Mouse (Mus musculus) hematopoietic stem cell, adult 5-6 weeks (primary cell): ENCODE results near the gene Rnf214. TPM values are rescaled to one million over a fixed set of nuclear protein-coding genes. Genes with fewer than 3 reads are reported as not detected.
A peak's percentile ranks its signal among the peaks of the same experiment; 100 is the strongest.

ENCODE experiments used
- ATAC-seq, 2 experiments: fragments of 125-278 bp in 1 of 2; replicated peaks in 1 of 2; 2 replicates each; pipeline ENCODE4 v1.8.0; 2016 to 2017; ENCODE audit warnings: inconsistent platforms in 2 of 2, mild to moderate bottlenecking in 2 of 2, moderate number of reproducible peaks in 2 of 2, low read depth in 1 of 2, moderate TSS enrichment in 1 of 2; ENCODE audit not compliant: low FRiP score in 2 of 2, poor library complexity in 2 of 2, severe bottlenecking in 2 of 2, insufficient read depth in 1 of 2, low TSS enrichment in 1 of 2
- total RNA-seq: library from RNA; stranded (forward); fragments of 172-1452, 232-1000 nt; gene quantifications from 2 replicates; pipeline ENCODE4 v1.2.3, GENCODE M21; 2017

Gene Rnf214
- total RNA-seq, 1 experiment from 2014 or later: 64.6 TPM

DNA sequence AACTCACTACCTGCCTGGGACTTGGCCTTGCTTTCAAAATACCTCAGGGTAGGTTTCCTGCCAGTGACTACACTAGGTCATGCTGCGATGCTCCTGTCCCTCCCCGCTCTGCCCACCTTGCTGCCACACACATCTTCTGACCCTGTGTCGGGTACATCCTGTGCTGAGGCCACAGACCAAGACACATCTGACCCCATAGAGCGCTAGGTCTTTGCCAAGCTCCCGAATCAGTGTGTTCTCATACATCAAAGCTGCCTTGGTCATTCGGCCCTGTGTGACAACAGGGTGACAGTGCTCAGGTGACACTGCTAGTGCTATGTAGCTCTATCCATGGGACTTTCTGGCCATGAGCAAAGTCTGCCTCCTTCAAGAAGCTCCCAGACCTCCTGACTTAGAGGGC, 33.1 kb upstream of the Rnf214 start:
- ATAC-seq: no peak

DNA sequence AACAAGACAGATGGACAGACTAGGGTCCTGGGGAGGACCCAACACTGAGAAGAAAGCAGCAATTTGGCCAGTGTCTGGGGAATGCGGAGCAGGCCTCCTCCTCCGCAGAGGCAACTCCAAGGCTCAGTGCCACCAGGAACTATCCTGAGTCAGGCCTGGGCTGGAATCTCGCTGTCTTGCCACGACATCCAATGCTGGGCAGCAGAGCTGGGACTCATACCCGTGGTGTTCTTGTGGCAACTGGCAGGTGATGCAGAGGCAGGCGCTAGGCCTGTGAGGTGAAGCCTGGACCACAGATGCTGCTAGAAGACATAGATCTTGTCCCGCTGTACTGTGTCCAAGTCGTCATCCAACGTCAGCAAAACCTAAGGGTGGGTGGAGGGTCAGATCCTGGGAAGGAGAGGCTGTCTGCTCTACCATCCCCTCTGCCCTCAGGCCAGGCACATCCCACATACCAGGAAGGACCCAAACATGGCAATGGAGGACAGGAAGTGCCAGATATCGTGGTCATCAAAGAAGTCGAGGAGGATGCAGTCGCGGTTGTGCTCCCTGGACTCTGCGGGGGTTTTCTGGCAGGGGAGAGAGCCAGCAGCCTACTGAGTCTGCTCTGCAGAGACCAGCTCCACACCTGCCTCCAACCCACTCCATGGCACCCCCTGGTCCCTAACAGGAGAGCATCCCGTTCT, 32.4 kb upstream of the Rnf214 start:
- ATAC-seq: no peak

DNA sequence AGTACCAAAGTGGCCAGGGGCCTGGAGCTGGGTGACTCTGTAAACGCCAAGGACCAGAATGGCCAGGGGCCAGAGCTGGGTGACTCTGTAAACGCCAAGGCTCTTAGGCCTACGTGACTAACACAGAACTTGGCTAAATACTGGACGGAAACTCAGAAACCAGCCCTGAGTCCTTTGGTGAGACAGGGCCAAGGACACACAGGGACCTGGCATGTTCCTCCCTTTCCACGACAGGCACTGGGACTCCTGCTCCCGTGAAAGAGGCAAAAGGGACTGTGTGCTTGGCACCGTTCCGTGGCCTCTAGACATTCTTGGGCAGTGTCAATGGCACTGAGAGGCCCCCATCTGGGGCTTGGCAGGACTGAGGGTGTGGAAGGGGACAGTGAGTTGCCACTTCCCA, 31.4 kb upstream of the Rnf214 start:
- ATAC-seq: no peak

DNA sequence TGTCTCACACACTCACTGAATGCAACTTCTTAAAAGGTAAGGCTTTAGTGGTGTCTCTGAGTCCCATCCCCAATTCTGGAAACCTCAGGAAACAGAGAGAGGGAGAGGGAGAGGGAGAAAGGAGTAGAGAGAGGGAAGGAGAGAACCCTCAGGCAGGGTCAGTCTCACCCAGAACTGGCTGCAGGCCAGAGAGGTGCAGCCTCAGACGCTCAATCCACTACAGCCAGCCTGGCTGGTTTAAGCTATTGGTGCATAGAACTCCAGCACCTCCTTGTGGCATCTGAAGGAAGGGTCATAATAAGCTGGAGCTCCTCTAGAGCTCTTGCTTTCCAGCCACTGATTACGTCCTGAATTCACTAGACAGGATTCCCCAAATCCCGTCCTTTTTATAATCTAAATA, 30.2 kb upstream of the Rnf214 start:
- peak; percentile 70 to 76; a peak in 3 of 4 replicates for ATAC-seq

DNA sequence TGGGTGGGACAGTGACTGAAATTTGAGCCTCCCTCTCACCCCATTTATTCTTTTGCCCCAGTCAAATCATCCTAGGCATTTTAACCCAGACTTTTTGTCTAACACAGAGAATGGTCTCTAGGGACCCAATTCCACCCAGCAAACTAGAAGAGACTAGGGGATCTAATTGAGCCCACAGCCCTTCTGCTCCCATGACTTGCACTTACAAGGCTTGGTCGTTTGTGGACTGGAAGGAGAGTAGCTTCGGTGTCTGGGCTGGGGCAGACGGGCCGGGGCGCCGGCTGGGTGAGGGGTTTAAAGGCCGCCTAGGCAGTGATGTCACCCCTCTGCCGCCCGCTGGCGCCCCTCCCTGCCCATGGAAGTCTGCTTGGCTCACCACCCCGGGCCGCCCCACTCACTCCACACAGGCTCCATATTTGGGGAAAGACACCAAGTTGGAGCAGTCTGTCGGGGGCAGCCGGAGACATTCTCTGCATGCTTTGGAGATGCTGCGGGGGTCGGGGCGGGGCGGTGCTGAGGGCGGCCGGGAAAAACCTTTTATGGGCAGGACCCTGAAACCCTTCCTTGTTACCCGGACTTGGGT, 29.0 kb upstream of the Rnf214 start, which contains the start of gene Tagln:
Tagln (minus strand) TSS at position 431 of the 583 bp plus-strand sequence.
- ATAC-seq: no peak

DNA sequence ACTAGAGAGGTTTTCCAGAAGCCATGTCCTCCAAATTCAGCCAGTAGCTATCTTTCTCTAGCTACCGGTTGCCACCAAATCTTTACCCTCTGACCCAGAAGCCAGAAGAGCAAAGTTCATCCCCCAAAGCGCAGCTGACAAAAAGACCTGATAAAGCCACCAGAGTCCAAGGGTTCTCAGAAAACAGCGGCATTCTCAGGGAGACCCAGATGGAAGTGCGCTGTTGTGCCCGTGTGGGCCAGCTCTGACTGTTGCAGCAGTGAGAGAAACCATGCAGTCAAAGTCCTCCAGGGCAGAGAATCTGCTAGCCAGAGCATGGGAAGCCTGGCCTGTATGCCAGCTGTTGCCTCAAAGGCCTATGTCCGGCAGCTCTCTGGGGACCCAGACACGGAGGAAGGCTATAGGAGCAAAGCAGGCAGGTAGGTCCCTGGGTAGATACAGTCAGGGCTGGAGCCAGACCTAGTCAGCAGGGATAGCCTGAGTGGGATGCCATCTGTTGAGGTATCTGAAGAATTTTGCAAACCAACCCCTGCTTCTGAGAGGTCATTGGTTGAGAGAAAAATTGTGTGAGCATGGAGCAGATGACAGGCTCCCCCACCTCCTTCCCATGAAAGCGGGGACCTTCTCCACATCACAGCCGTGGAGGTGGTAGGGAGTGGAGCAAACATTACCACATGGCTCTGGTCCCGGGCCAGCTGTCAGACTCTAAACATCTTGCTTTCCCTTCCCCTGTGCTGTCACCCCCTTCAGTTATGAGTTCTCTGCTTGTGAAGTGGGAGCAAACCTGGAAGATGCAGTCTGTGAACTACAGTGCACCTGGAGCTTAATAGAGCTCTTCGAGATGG, 26.1 kb upstream of the Rnf214 start:
- no peak for ATAC-seq

DNA sequence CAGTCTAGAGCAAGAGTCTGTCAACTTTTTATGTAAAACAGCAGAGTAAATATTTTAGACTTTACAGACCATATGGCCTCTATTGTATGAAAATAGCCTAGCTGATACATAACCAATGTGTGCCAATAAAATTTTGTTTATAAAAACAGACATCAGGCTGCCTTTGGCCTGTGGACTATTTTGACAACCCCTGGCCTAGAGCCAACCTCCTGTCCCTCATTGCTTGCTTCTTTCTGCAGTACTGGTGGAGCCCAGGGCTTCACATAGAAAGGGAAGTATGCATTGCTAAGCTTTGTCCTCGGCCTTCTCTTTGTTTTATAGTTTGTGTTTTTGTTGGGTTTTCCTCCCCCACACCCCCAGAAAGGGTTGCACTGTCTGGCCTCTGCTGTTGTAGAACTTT, 25.2 kb upstream of the Rnf214 start:
- ATAC-seq: no peak

DNA sequence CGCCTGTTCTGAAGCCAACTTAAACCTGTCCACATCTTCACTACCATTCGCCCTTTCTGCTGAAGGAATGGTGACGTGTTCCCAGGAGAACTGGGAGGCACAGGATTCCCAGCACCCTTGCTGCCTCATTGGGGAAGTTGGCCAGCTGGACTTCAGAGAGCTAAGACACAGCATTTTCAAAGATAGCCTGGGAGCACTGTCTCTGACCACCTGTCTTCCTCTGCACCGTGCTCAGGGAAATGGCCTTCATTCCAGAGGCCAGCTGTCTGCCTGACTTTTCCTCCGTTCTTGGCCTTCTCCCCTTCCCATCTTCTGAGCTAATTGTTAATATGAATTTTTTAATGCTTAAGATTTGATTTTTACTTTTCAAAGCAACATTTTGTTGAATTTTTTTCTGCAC, 22.6 kb upstream of the Rnf214 start:
- no peak for ATAC-seq

DNA sequence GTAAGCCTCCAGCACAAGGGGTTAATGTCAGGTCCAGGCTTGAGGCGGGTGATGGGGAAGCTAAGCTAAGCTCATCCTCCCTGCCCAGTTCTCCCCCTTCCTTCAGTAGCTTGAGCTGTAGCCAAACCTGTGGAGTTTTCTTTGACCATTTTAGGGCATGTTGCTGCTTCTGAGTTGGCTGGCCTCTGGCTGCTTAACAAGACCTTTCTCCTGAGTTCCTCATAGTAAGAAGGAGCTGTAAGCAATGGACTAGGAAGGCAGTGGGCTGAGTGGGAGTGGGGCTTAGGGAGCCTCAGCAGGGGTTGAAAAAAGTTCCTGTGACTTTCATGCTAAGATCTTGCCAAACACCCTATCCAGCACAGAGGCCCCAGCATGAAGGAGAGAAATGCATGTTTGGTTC, 13.2 kb upstream of the Rnf214 start:
- no peak for ATAC-seq

DNA sequence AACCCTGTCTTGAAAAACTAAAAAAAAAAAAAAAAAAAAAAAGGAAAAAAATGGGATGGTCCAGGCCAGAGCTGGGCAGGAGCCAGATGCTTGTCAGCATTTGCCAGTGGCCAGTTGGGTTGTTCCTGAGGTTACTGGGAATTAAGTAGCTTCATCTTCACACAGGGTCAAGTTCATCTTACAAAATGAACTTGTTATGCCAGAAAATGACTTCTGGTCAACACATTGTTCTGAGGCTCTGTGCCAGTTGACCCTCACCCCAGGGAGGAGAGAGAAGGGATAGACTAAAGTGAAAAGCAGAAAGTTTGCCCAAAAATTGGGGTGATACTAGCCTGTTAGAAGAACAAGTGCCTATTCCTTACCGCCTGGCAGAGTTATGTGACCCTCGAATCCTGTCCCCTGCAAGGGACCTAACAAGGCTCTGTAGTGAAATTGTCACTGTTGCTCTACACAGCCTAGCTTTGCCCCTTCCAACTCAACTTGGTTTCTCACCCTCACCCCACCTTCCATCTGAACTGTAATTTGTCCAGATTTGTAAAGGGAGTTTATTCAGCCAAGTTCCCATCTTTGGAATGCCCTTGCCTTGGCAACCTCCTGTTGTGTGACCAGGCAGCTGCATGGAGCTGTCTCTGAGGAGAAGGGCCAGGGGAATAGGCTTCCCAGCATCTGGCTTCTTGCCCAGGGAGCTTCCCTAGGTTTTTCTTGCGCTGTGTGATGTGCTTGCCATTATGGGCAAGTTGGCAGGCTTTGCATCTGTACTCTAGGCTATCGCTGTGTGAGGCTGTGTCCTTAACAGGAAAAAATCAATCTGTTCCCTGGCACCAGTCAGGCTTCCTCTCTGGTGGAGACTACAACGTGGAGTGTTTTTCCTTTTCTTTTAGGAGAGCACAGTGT, 10.6 kb upstream of the Rnf214 start:
- ATAC-seq: no peak

DNA sequence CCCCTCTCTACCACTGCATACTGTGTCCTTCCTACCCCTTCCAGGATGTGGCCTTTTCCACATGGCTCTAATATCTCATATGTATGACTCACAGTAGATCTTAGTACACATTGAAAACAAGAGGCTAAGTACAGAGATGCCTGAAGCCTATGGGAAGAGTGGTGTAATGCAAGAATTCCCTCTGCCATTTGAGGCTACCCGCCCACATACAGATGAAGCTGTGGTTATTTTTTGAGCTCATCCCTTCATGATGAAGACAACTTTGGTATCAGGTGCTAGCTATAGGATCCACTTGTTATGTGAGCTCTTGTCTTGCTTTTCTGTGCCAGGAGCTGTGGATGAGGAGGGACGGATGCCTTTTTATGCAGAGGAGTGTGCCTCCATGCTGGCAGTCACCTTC, 8.9 kb upstream of the Rnf214 start:
- no peak for ATAC-seq

DNA sequence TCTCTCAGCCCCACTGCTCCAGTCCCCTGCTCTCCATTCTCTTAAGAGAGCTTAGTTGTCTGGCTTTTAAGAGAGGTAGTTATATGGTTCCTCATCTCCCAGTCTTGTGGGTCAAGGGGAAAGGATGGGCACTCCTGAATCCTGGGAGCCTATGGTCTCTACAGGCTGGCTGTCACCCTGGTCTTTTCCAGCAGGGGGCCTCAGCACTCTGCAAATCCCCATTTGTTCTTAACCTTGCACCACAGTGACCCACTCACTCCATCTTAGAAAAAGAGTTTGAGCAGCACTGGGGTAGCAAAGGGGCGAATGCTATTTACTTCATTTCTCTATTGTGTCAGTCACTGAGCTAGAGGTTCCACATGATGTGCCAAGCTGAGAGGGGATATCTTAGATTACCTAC, 5.0 kb upstream of the Rnf214 start:
- peak; percentile 56 to 63; a peak in 2 of 4 replicates for ATAC-seq

DNA sequence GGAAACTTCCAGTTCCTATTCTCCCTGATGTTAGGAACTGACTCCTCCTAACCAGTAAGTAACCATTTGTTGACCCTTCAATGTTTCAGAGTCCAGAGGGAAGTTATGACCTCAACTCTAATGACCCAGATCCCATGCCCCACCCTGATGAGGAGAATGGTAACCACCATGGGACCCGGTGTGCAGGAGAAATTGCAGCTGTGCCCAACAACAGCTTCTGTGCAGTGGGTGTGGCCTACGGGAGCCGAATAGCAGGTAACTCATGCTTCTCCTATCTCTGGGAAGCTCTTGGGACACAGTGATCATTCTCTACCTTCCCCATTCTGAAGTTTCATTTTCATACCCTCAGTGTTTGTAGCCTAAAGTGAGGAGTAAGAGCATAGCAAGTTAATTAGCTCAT, 4.3 kb upstream of the Rnf214 start:
- ATAC-seq: no peak

DNA sequence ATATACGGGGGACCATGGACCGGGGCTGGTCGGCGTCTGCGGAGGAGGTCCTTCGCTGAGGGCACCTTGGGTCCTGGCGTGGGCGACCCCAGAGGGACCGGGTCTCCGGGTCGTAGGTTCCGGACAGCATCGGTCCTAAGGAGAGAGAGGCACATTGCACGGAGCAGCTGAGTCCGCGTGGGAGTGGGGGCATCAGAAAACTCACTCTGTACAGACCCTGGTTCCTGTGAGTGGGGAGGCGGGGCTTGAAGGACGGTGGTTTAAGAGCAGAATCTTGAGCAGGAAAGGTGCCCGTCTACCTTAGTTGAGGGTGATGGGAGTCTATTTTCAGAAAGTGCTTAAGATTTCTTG, 342 bp upstream of the Rnf214 start:
- ATAC-seq: peak; percentile 6 to 25; a peak in 3 of 4 replicates

DNA sequence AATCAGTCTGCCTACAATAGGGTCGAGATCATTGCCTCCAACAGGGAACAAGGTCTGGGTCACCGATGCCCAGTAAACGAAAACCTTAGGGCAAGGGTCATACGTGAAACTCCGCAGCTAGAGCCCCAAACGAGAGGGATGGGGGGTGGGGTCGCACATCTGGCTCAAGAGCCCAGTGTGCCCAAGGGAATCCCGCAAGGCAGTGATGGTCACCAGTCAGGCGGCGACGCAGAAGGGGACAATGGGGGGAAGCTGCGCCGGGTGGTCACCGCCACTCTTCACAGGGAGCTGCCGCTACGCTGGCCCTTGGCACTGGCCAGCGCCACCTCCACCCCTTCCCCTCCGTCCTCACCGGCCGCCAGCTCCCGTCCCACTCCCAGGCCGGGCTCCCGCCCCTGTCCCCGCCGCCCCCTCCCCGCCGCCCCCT, 887 bp downstream of the Rnf214 start:
- ATAC-seq: no peak

DNA sequence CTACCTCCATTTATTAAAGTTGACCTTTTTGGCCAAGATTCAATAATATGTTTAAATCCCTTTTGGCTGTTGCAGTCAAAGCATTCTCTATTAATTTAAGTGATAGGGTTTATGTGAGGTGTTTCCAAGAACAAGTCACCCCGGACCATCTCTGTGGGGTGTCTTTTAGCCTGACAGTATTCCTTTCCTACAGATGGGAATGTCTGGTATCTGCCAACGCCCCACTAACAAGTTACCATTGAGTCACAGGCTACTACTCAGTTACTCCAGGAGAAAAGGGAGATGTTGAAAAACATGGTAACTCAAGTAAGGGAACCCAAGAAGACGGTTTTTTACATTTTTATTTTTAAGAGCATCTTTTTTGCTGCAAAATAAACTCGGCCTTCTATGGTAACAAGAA, 1.5 kb downstream of the Rnf214 start:
- no peak for ATAC-seq

DNA sequence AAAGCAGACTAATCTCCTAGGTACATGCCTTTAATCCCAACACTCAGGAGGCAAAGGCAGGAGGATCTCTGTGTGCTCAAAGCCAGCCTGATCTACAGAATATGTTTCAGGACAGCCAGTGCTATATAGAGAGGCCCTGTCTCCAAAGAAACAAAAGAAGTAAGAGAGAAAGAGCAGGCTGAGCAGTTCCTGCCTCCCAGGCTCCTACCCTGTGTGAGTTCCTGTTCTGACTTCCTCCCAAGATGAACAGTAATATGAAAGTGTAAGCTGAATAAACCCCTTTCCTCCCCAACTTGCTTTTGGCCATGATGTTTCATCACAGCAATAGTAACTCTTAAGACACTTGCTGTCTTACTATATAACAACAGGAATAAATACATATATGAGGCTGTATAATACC, 13.0 kb downstream of the Rnf214 start:
- ATAC-seq: no peak

DNA sequence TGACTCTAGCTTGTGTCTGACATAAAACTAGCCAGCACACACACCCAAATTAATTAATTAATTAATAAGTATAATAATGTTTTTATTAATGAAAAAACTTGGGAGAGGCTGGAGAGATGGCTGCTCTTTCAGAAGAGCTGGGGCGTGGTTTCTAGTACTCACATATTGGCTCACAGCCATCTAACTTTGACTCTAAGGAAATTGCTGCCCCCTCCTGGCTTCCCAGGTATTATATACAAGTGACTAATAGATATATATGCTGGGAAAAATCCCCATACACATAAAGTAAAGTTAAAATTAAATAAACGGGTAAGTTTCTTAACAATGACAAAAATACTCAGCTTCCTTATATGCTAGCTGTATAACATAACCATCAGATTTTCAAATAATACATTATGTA, 28.8 kb downstream of the Rnf214 start:
- ATAC-seq: no peak
